Mouse (Mus musculus) midbrain, postnatal 0 days (tissue): ENCODE data around the gene Flnb. TPM values are rescaled to one million over a fixed set of nuclear protein-coding genes. Genes with fewer than 3 reads are reported as not detected.

Source experiments
- ATAC-seq: fragments of 200-750 bp; cut with Nextera tagmentation; 2 replicates; pipeline ENCODE4 v1.8.0; 2017; ENCODE audit warnings: moderate number of reproducible peaks, mild to moderate bottlenecking, moderate TSS enrichment, moderate library complexity; ENCODE audit not compliant: low FRiP score
- DNase-seq: peaks from one replicate; pipeline ENCODE4 v3.0.0-alpha.2; 2015; ENCODE audit warnings: low spot score
- H3K27ac ChIP-seq: fragments of 300-500 bp; sonication (generic); 2 replicates; pipeline ENCODE4 v1.5.1; 2014; ENCODE audit warnings: low read depth, mild to moderate bottlenecking, low read length, mixed read lengths
- H3K27me3 ChIP-seq: fragments of 300-500 bp; sonication (generic); 2 replicates; pipeline ENCODE4 v1.6.1; 2014; ENCODE audit warnings: low read length, control low read depth, mixed read lengths; ENCODE audit not compliant: insufficient read depth
- H3K36me3 ChIP-seq: fragments of 300-500 bp; sonication (generic); 2 replicates; pipeline ENCODE4 v1.6.1; 2014; ENCODE audit warnings: low read length, control low read depth, mixed read lengths; ENCODE audit not compliant: insufficient read depth
- H3K4me1 ChIP-seq: fragments of 300-500 bp; sonication (generic); 2 replicates; pipeline ENCODE4 v1.6.1; 2014; ENCODE audit warnings: mild to moderate bottlenecking, control low read depth, antibody characterized with exemption, low read length, mixed read lengths; ENCODE audit not compliant: insufficient read depth
- H3K4me2 ChIP-seq: fragments of 300-500 bp; sonication (generic); 2 replicates; pipeline ENCODE4 v1.6.1; 2014; ENCODE audit warnings: low read depth, mild to moderate bottlenecking, low read length, mixed read lengths; ENCODE audit not compliant: poor library complexity, severe bottlenecking
- H3K4me3 ChIP-seq: fragments of 300-500 bp; sonication (generic); 2 replicates; pipeline ENCODE4 v1.5.1; 2014; ENCODE audit warnings: low read depth, mild to moderate bottlenecking, low read length, moderate library complexity
- H3K9ac ChIP-seq: fragments of 300-500 bp; sonication (generic); replicated peaks from 2 replicates; pipeline ENCODE4 v1.6.1; 2014; ENCODE audit warnings: mild to moderate bottlenecking, low read length, moderate library complexity, mixed read lengths; ENCODE audit not compliant: poor library complexity, severe bottlenecking
- H3K9me3 ChIP-seq: fragments of 300-500 bp; sonication (generic); 2 replicates; pipeline ENCODE4 v1.6.1; 2016; ENCODE audit warnings: low read length, control low read depth
- CTCF ChIP-seq: IDR thresholded peaks from 2 replicates; pipeline ENCODE4 v1.5.1; 2016; ENCODE audit warnings: antibody characterized with exemption, mild to moderate bottlenecking
- WGBS: fragments of 180-500 bp; shearing (Covaris S2); extraction: QIAGEN DNeasy Blood & Tissue Kit; methylation state at CpG from one replicate; pipeline ENCODE4 v1.1.7; 2014; 5-methylcytosine and 5-hydroxymethylcytosine counted together
- polyA plus RNA-seq: library from polyadenylated mRNA; unstranded; fragments of >200 nt; fragmentation: Nextera tagmentation; extraction: Ambion mirVana; gene quantifications from 2 replicates; pipeline ENCODE4 v1.2.1, GENCODE M21; 2015
- total RNA-seq: library from RNA; depleted of rRNA; stranded (reverse); fragments of >200 nt; gene quantifications from 2 replicates; pipeline ENCODE4 v1.2.3, GENCODE M21; 2014

Gene Flnb
- total and polyA plus RNA-seq, 2 experiments from 2014 or later: 3.5 to 23.7 TPM

GRCm38 (mm10) chr14:7856348-7856747, 38.6 kb downstream of the Flnb start:
- Histone ChIP-seq H3K4me2 (no peak overlapping the region), H3K27ac (no peak overlapping the region), H3K36me3 (no peaks in the 10 kb centered on the region), H3K9me3 (no peaks in the 10 kb centered on the region), H3K4me1 (peaks cover 2% of the 10 kb centered on the region), H3K27me3 (no peaks in the 10 kb centered on the region), H3K9ac (no peak overlapping the region), H3K4me3 (no peak overlapping the region)
- WGBS: 91% methylated on average over 10 of the region's 10 CpGs
- DNase-seq: no peak
- ATAC-seq: no peak
- TF ChIP-seq CTCF: no peak

GRCm38 (mm10) chr14:7857835-7858234, 40.1 kb downstream of the Flnb start:
- H3K9me3 ChIP-seq: no peaks in the 10 kb centered on the region
- no peak overlapping the region for H3K4me3 ChIP-seq
- no peak overlapping the region for H3K4me2 ChIP-seq
- 95% methylated on average over 3 of the region's 3 CpGs for WGBS
- no peaks in the 10 kb centered on the region for H3K27me3 ChIP-seq
- no peak overlapping the region for H3K27ac ChIP-seq
- no peaks in the 10 kb centered on the region for H3K36me3 ChIP-seq
- H3K4me1 ChIP-seq: no peaks in the 10 kb centered on the region
- ATAC-seq: no peak
- no peak overlapping the region for H3K9ac ChIP-seq
- no peak for DNase-seq
- no peak for TF ChIP-seq CTCF

DNA sequence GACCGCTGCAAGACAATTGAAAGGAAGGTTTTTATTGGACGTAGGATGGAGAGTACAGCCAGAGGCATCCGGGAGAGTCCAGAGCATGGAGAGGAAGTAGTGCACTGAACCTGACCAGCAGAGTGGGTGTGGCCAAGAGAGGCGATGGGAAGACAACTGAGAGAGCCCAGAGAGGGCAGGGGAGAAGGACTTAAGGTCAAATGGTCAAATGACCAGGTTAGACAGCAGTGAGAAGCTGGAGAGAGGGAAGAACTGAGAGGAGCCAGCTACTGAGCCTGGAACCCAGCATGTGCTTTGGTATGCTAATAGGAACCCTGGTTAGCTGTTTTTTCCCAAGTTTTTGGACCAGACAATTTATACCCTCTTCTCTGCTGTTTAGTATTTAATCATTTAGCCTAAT, 40.7 kb downstream of the Flnb start:
- Histone ChIP-seq H3K4me2 (no peak overlapping the region), H3K36me3 (no peaks in the 10 kb centered on the region), H3K27ac (no peak overlapping the region), H3K4me3 (no peak overlapping the region), H3K9ac (no peak overlapping the region), H3K9me3 (no peaks in the 10 kb centered on the region), H3K4me1 (no peaks in the 10 kb centered on the region), H3K27me3 (no peaks in the 10 kb centered on the region)
- no peak for TF ChIP-seq CTCF
- ATAC-seq: no peak
- DNase-seq: no peak
- 67% methylated on average over 4 of the region's 4 CpGs for WGBS

GRCm38 (mm10) chr14:7860525-7861154, 42.9 kb downstream of the Flnb start:
- Histone ChIP-seq H3K9ac (no peak overlapping the region), H3K27ac (no peak overlapping the region), H3K4me3 (no peak overlapping the region), H3K36me3 (no peaks in the 10 kb centered on the region), H3K4me2 (no peak overlapping the region), H3K27me3 (no peaks in the 10 kb centered on the region), H3K9me3 (no peaks in the 10 kb centered on the region), H3K4me1 (no peaks in the 10 kb centered on the region)
- no peak for ATAC-seq
- TF ChIP-seq CTCF: no peak
- WGBS: 99% methylated on average over 8 of the region's 8 CpGs
- no peak for DNase-seq

DNA sequence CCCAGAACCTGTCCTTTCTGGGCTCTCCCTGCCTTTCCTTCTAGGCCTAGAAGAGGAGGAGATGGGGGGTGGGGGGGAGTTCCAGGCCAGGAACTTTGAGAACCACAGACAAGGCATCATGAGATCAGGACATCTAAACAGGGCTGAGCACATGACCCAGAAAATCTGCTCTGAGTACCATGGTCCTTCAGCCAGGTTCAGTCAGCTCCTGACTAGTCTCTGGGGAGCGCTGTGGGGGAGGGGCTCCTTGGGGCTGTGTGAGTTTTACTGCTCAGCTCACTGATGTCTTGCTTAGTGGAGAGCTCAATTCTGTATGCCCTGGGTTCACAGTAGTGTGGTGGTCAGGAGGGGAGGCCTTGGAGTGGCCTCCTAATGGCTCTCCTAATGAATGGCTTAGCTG, 43.5 kb downstream of the Flnb start:
- DNase-seq: no peak
- Histone ChIP-seq H3K36me3 (no peaks in the 10 kb centered on the region), H3K9ac (no peak overlapping the region), H3K4me1 (no peaks in the 10 kb centered on the region), H3K9me3 (no peaks in the 10 kb centered on the region), H3K4me3 (no peak overlapping the region), H3K4me2 (no peak overlapping the region), H3K27ac (no peak overlapping the region), H3K27me3 (no peaks in the 10 kb centered on the region)
- 76% methylated on average over 1 of the region's 1 CpGs for WGBS
- no peak for ATAC-seq
- TF ChIP-seq CTCF: no peak

DNA sequence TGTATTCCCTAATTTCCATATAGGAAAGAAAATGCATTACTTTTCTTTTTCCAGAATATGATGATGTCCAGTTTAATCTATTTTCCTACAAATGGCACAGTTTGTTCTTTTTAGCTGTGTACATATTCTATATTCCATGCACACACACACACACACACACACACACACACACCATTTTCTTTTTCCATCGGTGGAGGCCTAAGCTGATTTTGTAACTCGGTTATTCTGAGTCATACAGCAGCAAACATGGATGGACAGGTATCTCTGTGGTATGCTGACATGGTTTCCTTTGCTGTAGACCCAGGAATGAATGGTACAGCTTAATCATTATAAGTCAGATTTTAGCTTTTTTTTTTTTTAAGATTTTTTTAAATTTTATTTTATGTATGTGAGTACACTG, 44.5 kb downstream of the Flnb start:
- Histone ChIP-seq H3K9me3 (no peaks in the 10 kb centered on the region), H3K27me3 (no peaks in the 10 kb centered on the region), H3K4me3 (no peak overlapping the region), H3K4me1 (no peaks in the 10 kb centered on the region), H3K4me2 (no peak overlapping the region), H3K27ac (no peak overlapping the region), H3K9ac (no peak overlapping the region), H3K36me3 (no peaks in the 10 kb centered on the region)
- no peak for ATAC-seq
- DNase-seq: no peak
- no peak for TF ChIP-seq CTCF
- whole genome bisulfite sequencing: 86% methylated on average over 2 of the region's 2 CpGs
